Mouse (Mus musculus) limb, embryonic 11.5 days (tissue): ENCODE data around the gene Arid3b. TPM values are rescaled to one million over a fixed set of nuclear protein-coding genes. Genes with fewer than 3 reads are reported as not detected.

ENCODE experiments used
- ATAC-seq: fragments of 200-750 bp; cut with Nextera tagmentation; 2 replicates; pipeline ENCODE4 v1.8.0; 2017; ENCODE audit warnings: low read depth; ENCODE audit not compliant: insufficient number of reproducible peaks, low FRiP score, low TSS enrichment
- DNase-seq: peaks from one replicate; pipeline ENCODE4 v3.0.0-alpha.2; 2015; ENCODE audit warnings: low spot score
- H3K27ac ChIP-seq: fragments of 300-500 bp; sonication (generic); replicated peaks from 2 replicates; pipeline ENCODE4 v1.5.1; 2014; ENCODE audit warnings: low read depth, mild to moderate bottlenecking, low read length
- H3K27me3 ChIP-seq: fragments of 300-500 bp; sonication (generic); 2 replicates; pipeline ENCODE4 v1.6.1; 2014; ENCODE audit warnings: mild to moderate bottlenecking, low read length, mixed read lengths; ENCODE audit not compliant: control insufficient read depth, insufficient read depth
- H3K36me3 ChIP-seq: fragments of 300-500 bp; sonication (generic); 2 replicates; pipeline ENCODE4 v1.6.1; 2014; ENCODE audit warnings: mild to moderate bottlenecking, low read length, moderate library complexity, mixed read lengths; ENCODE audit not compliant: control insufficient read depth, insufficient read depth
- H3K4me1 ChIP-seq: fragments of 300-500 bp; sonication (generic); 2 replicates; pipeline ENCODE4 v1.6.1; 2014; ENCODE audit warnings: low read length, mixed read lengths; ENCODE audit not compliant: control insufficient read depth, insufficient read depth
- H3K4me2 ChIP-seq: fragments of 300-500 bp; sonication (generic); 2 replicates; pipeline ENCODE4 v1.6.1; 2014; ENCODE audit warnings: low read depth, mild to moderate bottlenecking, moderate library complexity; ENCODE audit not compliant: severe bottlenecking
- H3K4me3 ChIP-seq: fragments of 300-500 bp; sonication (generic); 2 replicates; pipeline ENCODE4 v1.5.1; 2014; ENCODE audit warnings: low read depth, low read length
- H3K9ac ChIP-seq: fragments of 300-500 bp; sonication (generic); 2 replicates; pipeline ENCODE4 v1.6.1; 2014; ENCODE audit warnings: mild to moderate bottlenecking, low read length
- H3K9me3 ChIP-seq: fragments of 300-500 bp; sonication (generic); 2 replicates; pipeline ENCODE4 v1.6.1; 2016; ENCODE audit warnings: low read length; ENCODE audit not compliant: control insufficient read depth
- WGBS: fragments of 180-500 bp; shearing (Covaris S2); extraction: QIAGEN DNeasy Blood & Tissue Kit; methylation state at CpG from one replicate; pipeline ENCODE4 v1.1.7; 2014; 5-methylcytosine and 5-hydroxymethylcytosine counted together
- polyA plus RNA-seq: library from polyadenylated mRNA; unstranded; fragments of >200 nt; fragmentation: Nextera tagmentation; extraction: Ambion mirVana; gene quantifications from 2 replicates; pipeline ENCODE4 v1.2.1, GENCODE M21; 2014

Arid3b gene
- polyA plus RNA-seq, 1 experiment from 2014 or later = 35.8 TPM

GRCm38 (mm10) chr9:57805087-57805737 lies 31.4 kb downstream of the Arid3b start:
- Histone ChIP-seq H3K4me3 (no peak overlapping the region), H3K27me3 (no peaks in the 10 kb centered on the region), H3K36me3 (peaks cover 2% of the 10 kb centered on the region; the same call in 1 of the 2 replicates), H3K9me3 (no peaks in the 10 kb centered on the region), H3K4me2 (no peak overlapping the region), H3K9ac (no peak overlapping the region), H3K4me1 (peaks cover 61% of the 10 kb centered on the region), H3K27ac (no peak overlapping the region)
- DNase-seq = no peak
- no peak for ATAC-seq
- 73% methylated on average over 10 of the region's 10 CpGs for WGBS

GRCm38 (mm10) chr9:57803839-57804238 lies 32.8 kb downstream of the Arid3b start:
- Histone ChIP-seq H3K36me3 (no peaks in the 10 kb centered on the region; the same call in 1 of the 2 replicates), H3K27me3 (no peaks in the 10 kb centered on the region), H3K4me3 (no peak overlapping the region), H3K9me3 (no peaks in the 10 kb centered on the region), H3K9ac (no peak overlapping the region), H3K4me2 (no peak overlapping the region), H3K4me1 (peaks cover 53% of the 10 kb centered on the region), H3K27ac (no peak overlapping the region)
- 5% methylated on average over 4 of the region's 4 CpGs for WGBS
- DNase-seq (no peak), ATAC-seq (no peak)

GRCm38 (mm10) chr9:57803047-57803446 lies 33.5 kb downstream of the Arid3b start:
- WGBS = 21% methylated on average over 3 of the region's 3 CpGs

GRCm38 (mm10) chr9:57800325-57800975 lies 36.1 kb downstream of the Arid3b start:
- peaks cover 25% of the 10 kb centered on the region for H3K4me1 ChIP-seq
- DNase-seq (no peak), ATAC-seq (no peak)
- no peaks in the 10 kb centered on the region for H3K27me3 ChIP-seq
- H3K36me3 ChIP-seq = no peaks in the 10 kb centered on the region; the same call in 1 of the 2 replicates
- no peak overlapping the region for H3K9ac ChIP-seq
- no peak overlapping the region for H3K4me3 ChIP-seq
- no peak overlapping the region for H3K27ac ChIP-seq
- no peak overlapping the region for H3K4me2 ChIP-seq
- no peaks in the 10 kb centered on the region for H3K9me3 ChIP-seq
- WGBS = 72% methylated on average over 9 of the region's 9 CpGs

More at GRCm38 (mm10) chr9:57803047-57803446, 33.5 kb downstream of the Arid3b start:
- H3K27ac ChIP-seq = no peak overlapping the region
- no peak overlapping the region for H3K9ac ChIP-seq
- DNase-seq = no peak
- H3K4me1 ChIP-seq = peaks cover 51% of the 10 kb centered on the region
- ATAC-seq = no peak
- H3K9me3 ChIP-seq = no peaks in the 10 kb centered on the region
- H3K4me3 ChIP-seq = no peak overlapping the region
- no peak overlapping the region for H3K4me2 ChIP-seq
- H3K36me3 ChIP-seq = no peaks in the 10 kb centered on the region; the same call in 1 of the 2 replicates
- no peaks in the 10 kb centered on the region for H3K27me3 ChIP-seq

- DNase-seq = peak; percentile 69
- ATAC-seq = peak; percentile 47; the same call in 1 of the 2 replicates
- H3K4me3 ChIP-seq = no peak overlapping the region
- no peaks in the 10 kb centered on the region for H3K9me3 ChIP-seq
- no peak overlapping the region; the same call in 1 of the 2 replicates for H3K4me2 ChIP-seq
- no peak overlapping the region for H3K9ac ChIP-seq
- no peak overlapping the region for H3K27ac ChIP-seq
- peaks cover 5% of the 10 kb centered on the region; the same call in 1 of the 2 replicates for H3K36me3 ChIP-seq
- peaks cover 22% of the 10 kb centered on the region for H3K4me1 ChIP-seq
- WGBS = 3% methylated on average over 10 of the region's 10 CpGs
- H3K27me3 ChIP-seq = no peaks in the 10 kb centered on the region
These were observed 37.8 kb downstream of the Arid3b start for GRCm38 (mm10) chr9:57798725-57799253.

- no peak overlapping the region for H3K9ac ChIP-seq
- no peak for DNase-seq
- H3K4me3 ChIP-seq = no peak overlapping the region
- H3K4me2 ChIP-seq = no peak overlapping the region
- no peak for ATAC-seq
- no peaks in the 10 kb centered on the region for H3K9me3 ChIP-seq
- H3K36me3 ChIP-seq = peaks cover 5% of the 10 kb centered on the region; the same call in 1 of the 2 replicates
- H3K27me3 ChIP-seq = no peaks in the 10 kb centered on the region
- peaks cover 11% of the 10 kb centered on the region for H3K4me1 ChIP-seq
- no peak overlapping the region for H3K27ac ChIP-seq
- WGBS = 93% methylated on average over 8 of the region's 8 CpGs
These were observed 39.1 kb downstream of the Arid3b start for GRCm38 (mm10) chr9:57797456-57797855.

GRCm38 (mm10) chr9:57789733-57790132 lies 46.9 kb downstream of the Arid3b start:
- DNase-seq (no peak), ATAC-seq (no peak)
- no peak overlapping the region for H3K4me3 ChIP-seq
- no peak overlapping the region for H3K4me2 ChIP-seq
- no peaks in the 10 kb centered on the region for H3K4me1 ChIP-seq
- H3K27ac ChIP-seq = no peak overlapping the region
- no peak overlapping the region for H3K9ac ChIP-seq
- H3K36me3 ChIP-seq = peaks cover 5% of the 10 kb centered on the region; the same call in 1 of the 2 replicates
- WGBS = 81% methylated on average over 3 of the region's 3 CpGs
- H3K9me3 ChIP-seq = no peaks in the 10 kb centered on the region
- H3K27me3 ChIP-seq = no peaks in the 10 kb centered on the region

- Histone ChIP-seq H3K9me3 (no peaks in the 10 kb centered on the region), H3K4me2 (no peak overlapping the region), H3K27me3 (no peaks in the 10 kb centered on the region), H3K9ac (no peak overlapping the region), H3K4me1 (no peaks in the 10 kb centered on the region), H3K4me3 (no peak overlapping the region), H3K27ac (no peak overlapping the region), H3K36me3 (peaks cover 2% of the 10 kb centered on the region; the same call in 1 of the 2 replicates)
- ATAC-seq (no peak), DNase-seq (no peak)
- WGBS = 96% methylated on average over 3 of the region's 3 CpGs
These were observed 53.9 kb downstream of the Arid3b start for GRCm38 (mm10) chr9:57782656-57783055.
